Mouse (Mus musculus) activated CD4-positive, CD25-positive, alpha-beta regulatory T cell (primary cell): ENCODE data around the gene Rxrb. TPM values are rescaled to one million over a fixed set of nuclear protein-coding genes. Genes with fewer than 3 reads are reported as not detected.

Experiments
- polyA plus RNA-seq, 2 experiments: library from polyadenylated mRNA; unstranded; fragments of 100-300 nt; shearing (Covaris generic); gene quantifications; one replicate each; pipeline ENCODE4 v1.2.1; 2017

Gene Rxrb
- polyA plus RNA-seq, result 10 to 100 TPM; 43.3 to 60.3 TPM

DNA sequence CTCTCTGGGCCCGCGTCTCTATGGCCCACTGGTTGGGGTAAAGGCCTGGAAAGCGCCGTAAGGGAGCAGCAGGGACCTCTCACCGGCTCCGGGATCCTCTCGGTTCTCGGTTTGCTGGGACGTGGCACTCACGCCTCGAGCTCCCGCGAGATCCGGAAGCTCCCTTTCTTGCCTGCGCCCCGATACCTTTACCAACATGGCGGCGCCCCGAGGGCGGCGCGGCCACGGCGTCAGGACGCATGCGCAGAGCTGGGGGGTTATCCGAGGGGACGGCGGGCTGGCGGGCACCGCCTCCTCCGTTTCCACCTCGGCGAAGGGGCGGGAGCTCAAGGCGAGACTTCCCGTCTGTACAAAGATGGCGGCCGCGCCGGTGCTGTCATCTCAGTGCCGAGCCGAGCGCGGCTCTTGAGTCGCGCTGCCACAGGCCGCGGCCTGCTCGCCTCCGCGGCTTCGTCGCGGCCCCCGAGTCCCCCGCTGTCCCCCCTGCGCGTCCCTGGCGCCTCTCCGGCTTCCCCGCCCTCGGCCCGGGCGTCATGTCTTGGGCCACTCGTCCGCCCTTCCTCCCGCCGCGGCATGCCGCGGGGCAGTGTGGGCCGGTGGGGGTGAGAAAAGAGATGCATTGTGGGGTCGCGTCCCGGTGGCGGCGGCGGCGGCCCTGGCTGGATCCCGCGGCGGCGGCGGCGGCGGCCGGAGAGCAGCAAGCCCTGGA is at the start of gene Rxrb, which contains the start of gene Slc39a7:
TSS of gene Rxrb (plus strand) at position 348 of the 709 bp plus-strand sequence.
TSS of gene Slc39a7 (minus strand) at position 218 of the 709 bp plus-strand sequence.

DNA sequence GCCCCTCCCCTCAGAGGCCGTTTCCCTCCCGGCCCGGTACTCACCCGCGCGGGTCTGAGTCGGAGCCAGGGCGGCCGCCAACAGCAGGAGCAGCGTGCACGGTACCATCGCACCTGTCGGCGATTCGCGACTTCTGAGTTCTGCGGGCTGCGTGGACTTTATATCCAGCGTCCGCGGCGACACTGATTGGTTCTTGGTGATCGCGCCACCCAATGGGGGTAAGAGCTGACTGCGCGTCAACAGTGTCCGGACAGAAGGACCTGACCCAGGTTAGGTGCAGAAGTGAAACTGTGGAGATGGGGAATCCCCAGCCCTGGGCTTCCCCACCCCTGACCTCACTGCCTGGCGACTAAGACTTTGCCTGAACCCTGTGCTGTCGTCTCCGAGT is 31.5 kb upstream of the Rxrb start, which contains the start of gene H2-K1:
TSS of gene H2-K1 (minus strand) at position 198 of the 388 bp plus-strand sequence.

DNA sequence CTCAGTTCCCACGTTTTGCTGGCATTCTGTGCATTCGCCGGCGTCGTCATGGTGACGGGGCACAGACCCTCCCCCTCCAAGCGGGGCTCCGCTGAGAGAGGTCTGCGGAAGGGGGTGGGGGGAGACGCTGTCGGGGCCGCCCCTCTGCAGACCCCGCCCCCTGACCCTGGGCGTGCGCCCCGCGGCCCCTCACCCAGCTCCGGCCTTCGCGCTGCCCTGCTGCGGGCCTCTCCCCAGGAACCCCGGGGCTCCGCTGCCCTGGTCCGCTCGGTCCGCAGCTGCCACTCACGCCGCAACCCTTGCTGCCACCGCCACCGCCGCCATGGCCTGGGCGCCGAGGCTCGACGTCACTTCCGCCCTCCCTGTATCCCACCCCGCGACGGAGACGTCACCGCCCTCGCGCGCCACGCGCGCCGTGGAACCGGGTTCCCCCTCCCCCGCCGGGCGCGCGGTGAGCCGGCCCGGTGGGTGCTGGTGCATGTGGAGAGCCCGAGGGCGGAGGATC is 7.2 kb upstream of the Rxrb start, which contains the start of gene Ring1:
TSS of gene Ring1 (minus strand) at position 364 of the 505 bp plus-strand sequence.

DNA sequence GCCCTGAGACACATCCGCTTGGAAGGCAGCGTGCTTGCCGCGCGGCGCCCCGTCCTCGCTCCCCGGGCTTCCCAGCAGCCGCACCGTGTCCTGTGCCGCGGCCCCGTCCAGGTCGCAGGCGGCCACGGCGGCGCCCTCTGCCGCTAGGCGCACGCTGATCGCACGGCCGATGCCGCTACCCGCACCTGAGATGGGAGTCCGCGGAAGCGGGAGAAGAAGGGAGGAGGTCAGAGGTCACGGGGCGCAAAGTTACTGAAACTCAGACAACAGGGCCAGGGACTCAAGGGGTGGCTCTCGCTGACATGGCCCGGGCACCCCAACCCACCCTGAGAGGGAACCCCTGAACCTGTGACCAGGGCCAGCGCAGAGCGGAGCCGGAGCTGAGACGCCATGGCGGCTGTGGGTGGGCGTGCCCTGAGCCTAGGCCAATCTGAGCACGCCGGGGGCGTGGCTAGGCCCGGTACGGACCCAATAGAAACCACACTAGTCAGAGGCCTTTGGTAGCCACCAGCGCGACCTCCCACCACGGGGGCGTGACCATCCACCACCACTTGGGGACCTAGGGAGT is 3.9 kb upstream of the Rxrb start, which contains the start of gene H2-Ke6:
TSS of gene H2-Ke6 (minus strand) at position 405 of the 568 bp plus-strand sequence.

DNA sequence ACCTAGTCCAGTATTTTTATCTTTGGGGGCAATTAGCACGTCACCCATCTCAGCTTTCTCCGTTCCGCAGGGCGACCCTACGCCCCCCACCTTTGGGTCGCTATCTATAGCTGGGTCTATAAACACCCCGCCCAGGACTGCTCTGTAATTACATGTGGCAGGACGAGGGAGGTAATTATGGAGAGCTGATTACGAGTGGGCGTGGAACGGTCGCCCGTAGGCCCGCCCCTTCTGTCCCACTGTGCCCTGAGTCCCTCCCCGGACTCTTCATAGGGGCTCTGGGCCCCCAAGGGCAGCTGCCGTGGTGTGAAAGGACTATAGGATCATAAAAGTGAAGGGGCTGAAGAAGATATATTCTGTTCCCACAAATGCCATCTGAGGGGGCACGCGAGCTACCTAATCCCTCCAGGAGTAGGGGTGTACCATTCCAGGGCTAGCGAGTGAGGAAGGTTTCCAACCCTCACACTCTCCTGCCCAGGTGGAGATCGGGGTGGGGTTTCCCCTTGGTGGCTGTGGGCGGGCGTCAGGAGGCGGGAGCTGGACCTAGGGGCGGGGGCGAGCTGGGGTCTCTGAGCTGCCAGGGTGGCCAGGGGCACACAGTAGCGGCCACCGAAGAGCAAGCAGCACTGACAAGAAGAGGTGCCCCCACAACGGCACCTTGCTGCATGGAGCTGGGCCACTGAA is 7.4 kb downstream of the Rxrb start, which contains the start of gene Col11a2:
TSS of gene Col11a2 (plus strand) at position 560 of the 684 bp plus-strand sequence.

Other genes starting within 250 kb of the Rxrb start
- gene Angptl4, start 250.0 kb upstream of the Rxrb start, polyA plus RNA-seq, result 1 to 10 TPM; 2.2 to 9.0 TPM
- 1 to 10 TPM; 5.5 to 8.4 TPM for gene Kank3, start 221.3 kb upstream of the Rxrb start, polyA plus RNA-seq
- 1,000 to 10,000 TPM in 1 of 2 experiments, 100 to 1,000 TPM in 1; 711 to 1,323 TPM for gene Rps28, start 207.2 kb upstream of the Rxrb start, polyA plus RNA-seq
- gene Ndufa7, start 207.2 kb upstream of the Rxrb start, polyA plus RNA-seq, result 100 to 1,000 TPM; 336 to 377 TPM
- gene Cd320, start 188.7 kb upstream of the Rxrb start, polyA plus RNA-seq, result 10 to 100 TPM; 10.3 to 32.6 TPM
- not detected for gene Gm7029, start 158.0 kb upstream of the Rxrb start, polyA plus RNA-seq
- 10 to 100 TPM in 1 of 2 experiments, 1 to 10 TPM in 1; 5.4 to 10.0 TPM for gene Kifc1, start 141.2 kb upstream of the Rxrb start, polyA plus RNA-seq
- gene Platr17, start 126.7 kb upstream of the Rxrb start, polyA plus RNA-seq, result 1 to 10 TPM; 3.2 to 8.3 TPM
- 100 to 1,000 TPM; 126 to 129 TPM for gene Daxx, start 122.4 kb upstream of the Rxrb start, polyA plus RNA-seq
- 100 to 1,000 TPM; 650 to 721 TPM for gene Tapbp, start 115.9 kb upstream of the Rxrb start, polyA plus RNA-seq
- gene Zbtb22, start 115.9 kb upstream of the Rxrb start, polyA plus RNA-seq, result 10 to 100 TPM; 18.2 to 18.6 TPM
- 100 to 1,000 TPM; 109 to 112 TPM for gene Rgl2, start 102.3 kb upstream of the Rxrb start, polyA plus RNA-seq
- 100 to 1,000 TPM; 145 to 156 TPM for gene Pfdn6, start 91.5 kb upstream of the Rxrb start, polyA plus RNA-seq
- 10 to 100 TPM; 46.5 to 72.2 TPM for gene Wdr46, start 91.2 kb upstream of the Rxrb start, polyA plus RNA-seq
- gene B3galt4, start 80.3 kb upstream of the Rxrb start, polyA plus RNA-seq, result 10 to 100 TPM; 37.5 to 47.5 TPM
- gene Vps52, start 76.0 kb upstream of the Rxrb start, polyA plus RNA-seq, result 10 to 100 TPM; 61.1 to 66.8 TPM
- 1,000 to 10,000 TPM; 1,636 to 3,186 TPM for gene Rps18, start 75.8 kb upstream of the Rxrb start, polyA plus RNA-seq
- gene H2-K1, start 31.5 kb upstream of the Rxrb start, polyA plus RNA-seq, result over 10,000 TPM; 11,900 to 12,872 TPM
- 10 to 100 TPM; 27.7 to 36.2 TPM for gene Ring1, start 7.1 kb upstream of the Rxrb start, polyA plus RNA-seq
- gene H2-Ke6, start 3.8 kb upstream of the Rxrb start, polyA plus RNA-seq, result 100 to 1,000 TPM; 183 to 346 TPM
- gene Slc39a7, start 130 bp upstream of the Rxrb start, polyA plus RNA-seq, result 10 to 100 TPM; 80.0 to 90.9 TPM
- gene Col11a2, start 7.6 kb downstream of the Rxrb start, polyA plus RNA-seq, result 1 to 10 TPM in 1 of 2 experiments, under 1 TPM in 1; 0.86 to 1.7 TPM
- gene H2-Oa, start 60.5 kb downstream of the Rxrb start, polyA plus RNA-seq, result 10 to 100 TPM; 19.9 to 60.5 TPM
- 100 to 1,000 TPM; 113 to 424 TPM for gene H2-DMa, start 87.7 kb downstream of the Rxrb start, polyA plus RNA-seq
- 100 to 1,000 TPM; 158 to 192 TPM for gene Brd2, start 90.8 kb downstream of the Rxrb start, polyA plus RNA-seq
- 10 to 100 TPM in 1 of 2 experiments, 1 to 10 TPM in 1; 6.4 to 25.9 TPM for gene H2-DMb2, start 111.5 kb downstream of the Rxrb start, polyA plus RNA-seq
- gene H2-DMb1, start 121.3 kb downstream of the Rxrb start, polyA plus RNA-seq, result 10 to 100 TPM in 1 of 2 experiments, 1 to 10 TPM in 1; 3.4 to 17.2 TPM
- gene Tap1, start 155.7 kb downstream of the Rxrb start, polyA plus RNA-seq, result 100 to 1,000 TPM; 385 to 581 TPM
- gene Psmb9, start 156.0 kb downstream of the Rxrb start, polyA plus RNA-seq, result 100 to 1,000 TPM; 596 to 730 TPM
- gene Psmb8, start 165.9 kb downstream of the Rxrb start, polyA plus RNA-seq, result 1,000 to 10,000 TPM; 1,449 to 1,599 TPM
- 100 to 1,000 TPM; 207 to 347 TPM for gene Tap2, start 171.7 kb downstream of the Rxrb start, polyA plus RNA-seq
- gene H2-Ob, start 207.1 kb downstream of the Rxrb start, polyA plus RNA-seq, result 10 to 100 TPM; 22.8 to 55.0 TPM
- 10 to 100 TPM; 40.5 to 91.7 TPM for gene H2-Ab1, start 225.9 kb downstream of the Rxrb start, polyA plus RNA-seq